Mouse (Mus musculus) lung, postnatal 0 days (tissue): Measurements from ENCODE around the gene Dennd2a. TPM values are rescaled to one million over a fixed set of nuclear protein-coding genes. Genes with fewer than 3 reads are reported as not detected.
A peak's percentile ranks its signal among the peaks of the same experiment; 100 is the strongest.

Experiments used
- ATAC-seq: fragments of 200-750 bp; cut with Nextera tagmentation; 2 replicates; pipeline ENCODE4 v1.8.0; 2017; ENCODE audit warnings: moderate library complexity
- DNase-seq: peaks from one replicate; pipeline ENCODE4 v3.0.0-alpha.2; 2016; ENCODE audit warnings: low spot score
- H3K27ac ChIP-seq: fragments of 300-500 bp; sonication (generic); 2 replicates; pipeline ENCODE4 v1.5.1; 2014; ENCODE audit warnings: antibody characterized with exemption, mild to moderate bottlenecking, low read length, mixed read lengths
- H3K27me3 ChIP-seq: fragments of 300-500 bp; sonication (generic); replicated peaks from 2 replicates; pipeline ENCODE4 v1.6.1; 2014; ENCODE audit warnings: low read length, mixed read lengths; ENCODE audit not compliant: insufficient read depth
- H3K36me3 ChIP-seq: fragments of 300-500 bp; sonication (generic); 2 replicates; pipeline ENCODE4 v1.6.1; 2014; ENCODE audit warnings: low read length, mixed read lengths; ENCODE audit not compliant: insufficient read depth
- H3K4me1 ChIP-seq: fragments of 300-500 bp; sonication (generic); 2 replicates; pipeline ENCODE4 v1.6.1; 2014; ENCODE audit warnings: antibody characterized with exemption, low read depth, low read length, mixed read lengths; ENCODE audit not compliant: insufficient read depth
- H3K4me2 ChIP-seq: fragments of 300-500 bp; sonication (generic); replicated peaks from 2 replicates; pipeline ENCODE4 v1.6.1; 2014; ENCODE audit warnings: low read depth, mild to moderate bottlenecking, low read length, moderate library complexity, mixed read lengths
- H3K4me3 ChIP-seq: fragments of 300-500 bp; sonication (generic); 2 replicates; pipeline ENCODE4 v1.5.1; 2014; ENCODE audit warnings: low read depth, low read length
- H3K9ac ChIP-seq: fragments of 300-500 bp; sonication (generic); replicated peaks from 2 replicates; pipeline ENCODE4 v1.6.1; 2014; ENCODE audit warnings: low read depth, mild to moderate bottlenecking
- H3K9me3 ChIP-seq: fragments of 300-500 bp; sonication (generic); 2 replicates; pipeline ENCODE4 v1.6.1; 2016; ENCODE audit warnings: low read length, mixed read lengths
- CTCF ChIP-seq: IDR thresholded peaks from 2 replicates; pipeline ENCODE4 v1.5.1; 2016; ENCODE audit warnings: antibody characterized with exemption, mild to moderate bottlenecking
- EP300 ChIP-seq: IDR thresholded peaks from 2 replicates; pipeline ENCODE4 v1.6.1; 2016; ENCODE audit warnings: antibody characterized with exemption, mild to moderate bottlenecking, control low read depth
- WGBS: fragments of 180-500 bp; shearing (Covaris S2); extraction: QIAGEN DNeasy Blood & Tissue Kit; methylation state at CpG from one replicate; pipeline ENCODE4 v1.1.7; 2014; 5-methylcytosine and 5-hydroxymethylcytosine counted together
- polyA plus RNA-seq: library from polyadenylated mRNA; unstranded; fragments of >200 nt; fragmentation: Nextera tagmentation; extraction: Ambion mirVana; gene quantifications from 2 replicates; pipeline ENCODE4 v1.2.1, GENCODE M21; 2015

The Dennd2a gene
- polyA plus RNA-seq, 1 experiment from 2014 or later = 13.8 TPM

DNA sequence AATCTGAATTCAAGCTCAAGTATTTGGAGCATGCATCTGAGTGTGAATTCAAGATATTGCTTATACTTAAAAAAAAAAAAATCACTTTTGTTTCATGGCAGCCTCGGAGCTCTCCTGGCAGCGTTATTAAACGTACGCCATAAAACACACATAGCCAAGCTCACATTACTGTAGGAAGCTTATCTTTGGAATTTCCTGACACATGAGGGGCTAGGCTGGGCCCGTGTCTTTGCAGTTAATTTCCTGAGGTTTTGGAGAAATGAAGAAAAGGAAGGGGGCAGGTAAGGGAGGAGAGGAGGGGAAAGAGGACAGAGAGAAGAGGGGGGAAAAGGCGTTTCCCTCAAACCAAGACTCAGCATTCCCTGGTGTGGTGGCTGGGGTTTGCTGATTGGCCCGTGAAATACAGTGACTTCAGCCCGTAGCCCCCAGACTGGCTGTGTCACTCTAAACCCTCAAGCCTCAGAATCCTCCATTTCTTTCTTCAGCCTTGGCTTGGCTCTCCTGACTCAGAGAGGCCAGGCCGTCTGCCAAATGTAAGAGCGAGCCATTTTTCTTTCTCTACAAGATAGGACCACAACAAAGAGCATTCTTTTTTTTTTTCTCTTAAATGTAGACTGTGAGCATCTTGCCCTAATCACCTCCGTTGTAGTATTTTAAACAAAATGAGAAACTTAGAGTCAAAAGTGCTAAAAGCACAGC is 42.5 kb downstream of the Dennd2a start:
- peak; percentile 64 for DNase-seq
- no peaks in the 10 kb centered on the region; the same call in 1 of the 2 replicates for H3K36me3 ChIP-seq
- H3K9me3 ChIP-seq = no peaks in the 10 kb centered on the region
- no peak overlapping the region for H3K9ac ChIP-seq
- peak; percentile 65 for ATAC-seq
- H3K4me3 ChIP-seq = no peak overlapping the region
- WGBS = 12% methylated on average over 11 of the region's 11 CpGs
- peak overlapping the region; percentile 47; the same call in 1 of the 2 replicates for H3K27ac ChIP-seq
- peaks cover 3% of the 10 kb centered on the region; the same call in 1 of the 2 replicates for H3K4me1 ChIP-seq
- peak overlapping the region; percentile 17; the same call in 1 of the 2 replicates for H3K4me2 ChIP-seq
- H3K27me3 ChIP-seq = no peaks in the 10 kb centered on the region
- TF ChIP-seq EP300 (no peak), CTCF (no peak)

DNA sequence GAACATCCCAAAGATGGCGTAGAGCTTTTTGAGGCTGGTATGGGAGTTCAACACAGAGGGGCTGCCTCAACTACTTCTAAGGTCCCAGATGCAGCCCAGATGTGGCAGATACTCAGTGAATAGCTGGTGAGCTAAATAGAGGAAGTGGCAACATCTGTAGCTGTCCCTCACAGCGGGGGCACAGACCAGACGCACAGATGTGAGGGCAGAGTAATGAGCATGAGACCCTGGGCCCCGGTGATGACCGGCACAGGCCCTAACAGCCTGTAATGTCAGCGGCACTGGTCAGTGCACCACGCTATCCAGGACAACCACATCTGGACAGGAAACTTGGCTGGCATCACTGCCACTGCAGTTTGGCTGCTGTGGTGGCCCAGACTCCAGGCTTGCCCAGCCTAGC is 54.2 kb downstream of the Dennd2a start:
- TF ChIP-seq CTCF (no peak), EP300 (no peak)
- Histone ChIP-seq H3K4me1 (no peaks in the 10 kb centered on the region), H3K9me3 (no peaks in the 10 kb centered on the region), H3K9ac (no peak overlapping the region), H3K27ac (no peak overlapping the region), H3K4me2 (no peak overlapping the region), H3K27me3 (no peaks in the 10 kb centered on the region), H3K36me3 (peaks cover 12% of the 10 kb centered on the region; the same call in 1 of the 2 replicates), H3K4me3 (no peak overlapping the region)
- DNase-seq (no peak), ATAC-seq (no peak)
- 91% methylated on average over 7 of the region's 7 CpGs for WGBS

DNA sequence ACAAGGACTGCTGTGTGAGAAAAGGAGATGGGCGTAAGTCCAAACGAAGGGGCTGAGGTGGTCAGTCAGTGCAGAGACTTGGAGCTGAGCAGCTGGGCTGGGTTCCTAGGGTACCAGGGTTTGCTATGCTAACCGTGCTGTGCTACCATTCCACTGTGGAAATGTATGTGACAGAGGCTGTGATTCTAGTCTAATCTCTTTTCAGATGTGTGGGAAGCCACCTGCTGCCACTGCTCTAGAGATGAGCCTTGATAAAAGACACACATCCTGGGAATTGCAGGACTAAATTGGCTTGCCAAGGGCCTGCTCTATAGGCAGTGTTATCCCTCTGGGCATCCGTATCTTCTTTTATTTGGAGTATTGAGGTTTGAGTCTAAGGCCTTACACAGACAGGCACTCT is 60.5 kb downstream of the Dennd2a start:
- no peaks in the 10 kb centered on the region for H3K4me1 ChIP-seq
- H3K4me2 ChIP-seq = no peak overlapping the region
- no peak overlapping the region for H3K9ac ChIP-seq
- H3K9me3 ChIP-seq = no peaks in the 10 kb centered on the region
- no peaks in the 10 kb centered on the region for H3K27me3 ChIP-seq
- TF ChIP-seq CTCF (no peak), EP300 (no peak)
- WGBS = 94% methylated on average over 4 of the region's 4 CpGs
- H3K36me3 ChIP-seq = peaks cover 7% of the 10 kb centered on the region; the same call in 1 of the 2 replicates
- DNase-seq = no peak
- no peak for ATAC-seq
- no peak overlapping the region for H3K27ac ChIP-seq
- H3K4me3 ChIP-seq = no peak overlapping the region

DNA sequence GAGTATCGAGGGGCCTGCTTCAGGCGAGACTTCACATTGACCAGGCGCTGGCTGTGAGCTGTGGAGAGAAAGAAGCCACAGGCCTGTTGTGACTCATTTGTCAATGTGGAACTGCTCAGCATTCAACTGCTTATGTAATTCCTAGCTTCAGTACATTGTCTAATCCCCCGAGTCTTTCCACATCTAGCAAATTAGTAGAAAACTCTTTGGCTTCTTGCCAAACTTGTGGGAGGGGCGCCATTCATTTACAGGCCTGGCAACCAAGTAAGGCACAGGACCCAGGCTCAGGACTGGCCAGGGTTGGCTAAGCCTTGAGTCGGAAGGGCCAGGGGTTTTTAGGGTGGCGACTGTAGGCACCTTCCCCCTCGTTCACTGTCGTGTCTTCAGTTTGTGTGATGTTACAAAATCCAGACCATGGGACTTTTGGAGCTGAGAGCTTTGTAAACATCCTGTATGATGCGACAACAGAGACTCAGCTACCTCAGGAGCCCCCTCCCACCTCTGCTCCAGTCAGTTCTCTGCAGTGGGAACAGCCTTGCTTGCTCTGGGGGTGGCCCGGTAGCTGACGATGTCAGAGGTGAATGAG is 64.4 kb downstream of the Dennd2a start:
- Histone ChIP-seq H3K36me3 (peaks cover 15% of the 10 kb centered on the region; the same call in 1 of the 2 replicates), H3K4me3 (no peak overlapping the region), H3K4me1 (no peaks in the 10 kb centered on the region), H3K27ac (peak overlapping the region; percentile 20; the same call in 1 of the 2 replicates), H3K27me3 (no peaks in the 10 kb centered on the region), H3K4me2 (no peak overlapping the region), H3K9ac (no peak overlapping the region), H3K9me3 (no peaks in the 10 kb centered on the region)
- ATAC-seq (peak; percentile 89), DNase-seq (peak; percentile 89)
- WGBS = 57% methylated on average over 12 of the region's 12 CpGs
- TF ChIP-seq EP300 (no peak), CTCF (no peak)

DNA sequence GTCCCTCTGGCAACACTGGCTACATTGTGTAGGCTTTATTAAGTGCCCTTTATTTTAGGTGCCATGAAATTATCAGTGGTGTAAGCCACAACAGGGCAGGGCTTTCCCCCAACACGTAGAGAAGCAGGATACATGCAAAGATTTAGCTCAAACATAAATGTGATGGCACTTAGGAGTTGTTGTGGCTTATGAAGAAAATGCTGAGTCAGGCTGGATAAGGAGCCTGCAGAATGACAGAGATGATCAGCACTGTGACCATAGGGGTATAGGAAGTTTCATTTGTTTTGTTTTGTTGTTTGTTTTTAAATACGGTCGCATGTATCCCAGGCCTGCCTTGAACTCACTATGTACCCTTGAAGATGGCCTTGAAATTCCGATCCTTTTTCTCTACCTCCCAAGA is 65.5 kb downstream of the Dennd2a start:
- no peak for TF ChIP-seq EP300
- TF ChIP-seq CTCF = no peak
- H3K4me1 ChIP-seq = no peaks in the 10 kb centered on the region
- H3K9me3 ChIP-seq = no peaks in the 10 kb centered on the region
- peaks cover 23% of the 10 kb centered on the region; the same call in 1 of the 2 replicates for H3K36me3 ChIP-seq
- no peak overlapping the region for H3K9ac ChIP-seq
- no peaks in the 10 kb centered on the region for H3K27me3 ChIP-seq
- H3K4me3 ChIP-seq = no peak overlapping the region
- DNase-seq (no peak), ATAC-seq (no peak)
- H3K27ac ChIP-seq = no peak overlapping the region
- H3K4me2 ChIP-seq = no peak overlapping the region
- WGBS = 90% methylated on average over 4 of the region's 4 CpGs

DNA sequence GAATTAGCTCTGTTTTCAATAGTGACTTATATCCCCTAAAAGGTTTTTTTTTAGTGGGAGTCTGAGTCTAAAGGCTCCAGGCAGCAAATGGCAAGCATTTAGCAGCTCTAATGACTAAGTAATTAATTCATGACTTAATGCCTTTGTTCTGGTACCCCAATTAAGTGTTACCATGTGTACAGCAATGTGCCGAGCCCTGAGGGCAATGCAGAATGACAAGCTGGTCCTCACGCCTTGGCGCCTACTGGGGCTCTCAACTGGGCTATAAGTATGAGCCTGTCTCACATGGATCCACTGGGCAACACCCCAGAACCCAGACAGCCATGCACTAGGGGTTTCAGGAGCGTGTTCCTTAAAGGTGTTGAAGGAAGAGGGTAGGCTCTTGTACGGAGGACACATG is 66.5 kb downstream of the Dennd2a start:
- Histone ChIP-seq H3K4me1 (no peaks in the 10 kb centered on the region), H3K27ac (no peak overlapping the region), H3K9ac (no peak overlapping the region), H3K9me3 (no peaks in the 10 kb centered on the region), H3K27me3 (no peaks in the 10 kb centered on the region), H3K4me3 (no peak overlapping the region), H3K4me2 (no peak overlapping the region), H3K36me3 (peaks cover 23% of the 10 kb centered on the region; the same call in 1 of the 2 replicates)
- TF ChIP-seq CTCF (no peak), EP300 (no peak)
- 87% methylated on average over 5 of the region's 5 CpGs for WGBS
- ATAC-seq = no peak
- DNase-seq = no peak
